Comparison of ENCODE assay signal across 8 mouse cellular contexts in the genomic region with DNA sequence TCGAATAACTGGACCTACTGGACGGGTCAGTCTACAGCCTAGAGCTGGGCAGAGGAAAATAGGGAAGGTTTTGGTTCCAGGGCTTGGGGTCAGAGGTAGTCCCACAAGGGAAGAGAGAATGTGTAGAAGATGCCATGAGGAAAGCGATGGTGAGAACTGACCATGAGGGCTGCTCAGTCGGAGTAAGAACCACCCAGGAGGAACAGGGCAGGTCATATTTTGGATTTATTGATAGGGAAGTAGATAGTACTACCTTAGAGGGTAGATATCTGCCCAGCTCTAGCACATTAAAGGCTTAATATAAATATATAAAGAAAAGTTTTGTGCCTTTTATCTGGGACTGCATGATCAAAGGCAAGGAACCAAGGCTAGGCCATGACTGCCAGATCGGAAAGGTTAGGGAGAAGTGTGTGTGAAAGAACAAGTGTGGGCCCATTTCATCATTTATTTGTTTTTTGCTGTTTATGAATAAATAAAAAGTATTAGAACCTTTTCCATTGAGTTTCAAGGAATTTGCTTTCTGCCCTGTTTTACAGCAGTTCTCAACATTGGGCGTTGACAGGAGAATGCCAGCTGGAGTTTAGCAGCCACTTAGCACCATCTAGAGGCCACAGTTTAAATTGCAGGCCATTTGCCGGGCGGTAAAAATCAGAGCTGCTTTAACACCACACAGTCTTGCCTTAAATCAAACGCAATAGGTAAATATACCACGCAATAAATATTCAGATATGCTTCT. TPM values are rescaled to one million over a fixed set of nuclear protein-coding genes. Genes with fewer than 3 reads are reported as not detected.
DNase-seq lines count a peak whose midpoint lies in the region; ATAC-seq and TF ChIP-seq lines count a peak whose summit lies in the region.

No protein-coding gene starts in this region.

- no peak overlapping the region for H3K4me2 ChIP-seq in intestine, embryonic 14.5 days (ENCODE audit: low read length)
- no peak overlapping the region for H3K4me2 ChIP-seq in intestine, embryonic 16.5 days (ENCODE audit: low read depth, low read length)
- no peak overlapping the region for H3K4me2 ChIP-seq in forebrain, postnatal 0 days (ENCODE audit: low read depth)
- H3K4me2 ChIP-seq in midbrain, postnatal 0 days (ENCODE audit: low read depth, low read length, poor library complexity, severe bottlenecking): no peak overlapping the region

- DNase-seq in intestine, embryonic 14.5 days (ENCODE audit: low spot score): peak; percentile 86
- peak; percentile 39 to 66 for DNase-seq in cerebellum, adult 18-20 months
- DNase-seq in forebrain, postnatal 0 days: peak; percentile 87
- DNase-seq in kidney, adult 18-20 months: peak; percentile 61
- peak; percentile 68 to 70 for DNase-seq in left cerebral cortex, postnatal 25 days (ENCODE audit: low spot score in 2 of 2)
- DNase-seq in midbrain, postnatal 0 days (ENCODE audit: low spot score): peak; percentile 71
- DNase-seq in thymus, postnatal 4 days: peak; percentile 31

- no peaks in the 10 kb centered on the region for H3K4me1 ChIP-seq in intestine, embryonic 14.5 days (replicated peaks; ENCODE audit: control insufficient read depth, insufficient read depth, low read length)
- no peaks in the 10 kb centered on the region for H3K4me1 ChIP-seq in intestine, embryonic 16.5 days (ENCODE audit: control insufficient read depth, insufficient read depth, low read length)
- no peaks in the 10 kb centered on the region for H3K4me1 ChIP-seq in forebrain, postnatal 0 days (ENCODE audit: insufficient read depth)
- H3K4me1 ChIP-seq in midbrain, postnatal 0 days (ENCODE audit: insufficient read depth, low read length): no peaks in the 10 kb centered on the region

- no peak overlapping the region for H3K9ac ChIP-seq in intestine, embryonic 14.5 days (ENCODE audit: low read length)
- H3K9ac ChIP-seq in intestine, embryonic 16.5 days (ENCODE audit: low read depth, low read length): no peak overlapping the region
- H3K9ac ChIP-seq in forebrain, postnatal 0 days: no peak overlapping the region
- H3K9ac ChIP-seq in midbrain, postnatal 0 days (replicated peaks; ENCODE audit: low read length, poor library complexity, severe bottlenecking): 0 out of 2 replicates have a peak overlapping the region, but pooled peaks have one; percentile 24

- intact Hi-C loops in left cerebral cortex, postnatal 25 days (cut with DNase I): loop anchor here (2.0 kb wide), 1 partner anchor 752 kb away; no protein-coding TSS in a partner anchor

- no peak overlapping the region for H3K4me3 ChIP-seq in intestine, embryonic 14.5 days (ENCODE audit: low read depth, low read length)
- no peak overlapping the region for H3K4me3 ChIP-seq in intestine, embryonic 16.5 days (ENCODE audit: low read length)
- no peak overlapping the region for H3K4me3 ChIP-seq in forebrain, postnatal 0 days (ENCODE audit: low read depth, low read length)
- H3K4me3 ChIP-seq in midbrain, postnatal 0 days (ENCODE audit: low read depth, low read length): no peak overlapping the region

- no peak overlapping the region for H3K27ac ChIP-seq in intestine, embryonic 14.5 days (ENCODE audit: low read depth)
- H3K27ac ChIP-seq in intestine, embryonic 16.5 days (ENCODE audit: low read length): no peak overlapping the region
- H3K27ac ChIP-seq in forebrain, postnatal 0 days (ENCODE audit: low read depth, low read length): no peak overlapping the region
- H3K27ac ChIP-seq in midbrain, postnatal 0 days (ENCODE audit: low read depth, low read length): no peak overlapping the region

- TF ChIP-seq CTCF in forebrain, postnatal 0 days (IDR thresholded peaks at IDR 0.05; ENCODE audit: low read depth): peak; percentile 88
- TF ChIP-seq CTCF in midbrain, postnatal 0 days (IDR thresholded peaks at IDR 0.05): peak; percentile 95

- H3K36me3 ChIP-seq in intestine, embryonic 14.5 days (ENCODE audit: control insufficient read depth, insufficient read depth, low read length): no peaks in the 10 kb centered on the region
- no peaks in the 10 kb centered on the region for H3K36me3 ChIP-seq in intestine, embryonic 16.5 days (ENCODE audit: control insufficient read depth, insufficient read depth, low read length)
- no peaks in the 10 kb centered on the region for H3K36me3 ChIP-seq in forebrain, postnatal 0 days (ENCODE audit: insufficient read depth)
- H3K36me3 ChIP-seq in midbrain, postnatal 0 days (ENCODE audit: insufficient read depth, low read length): no peaks in the 10 kb centered on the region

- WGBS in intestine, embryonic 14.5 days: 52% methylated on average over 10 of the region's 10 CpGs
- 50% methylated on average over 10 of the region's 10 CpGs for WGBS in intestine, embryonic 16.5 days
- 53% methylated on average over 10 of the region's 10 CpGs for WGBS in forebrain, postnatal 0 days
- 52% methylated on average over 10 of the region's 10 CpGs for WGBS in midbrain, postnatal 0 days

- H3K27me3 ChIP-seq in intestine, embryonic 14.5 days (replicated peaks; ENCODE audit: control insufficient read depth, insufficient read depth, low read length): no peaks in the 10 kb centered on the region
- H3K27me3 ChIP-seq in intestine, embryonic 16.5 days (replicated peaks; ENCODE audit: control insufficient read depth, insufficient read depth, low read length): no peaks in the 10 kb centered on the region
- no peaks in the 10 kb centered on the region for H3K27me3 ChIP-seq in forebrain, postnatal 0 days (ENCODE audit: insufficient read depth, low read length)
- H3K27me3 ChIP-seq in midbrain, postnatal 0 days (ENCODE audit: insufficient read depth, low read length): no peaks in the 10 kb centered on the region

- ATAC-seq in intestine, embryonic 14.5 days (replicated peaks; ENCODE audit: low FRiP score, low TSS enrichment, low read depth): peak; percentile 68
- ATAC-seq in intestine, embryonic 16.5 days: no peak
- ATAC-seq in forebrain, postnatal 0 days: peak; percentile 87
- ATAC-seq in midbrain, postnatal 0 days (ENCODE audit: low FRiP score): peak; percentile 78; the same call in 1 of the 2 replicates

- H3K9me3 ChIP-seq in intestine, embryonic 14.5 days (ENCODE audit: control insufficient read depth, low read length): no peaks in the 10 kb centered on the region
- H3K9me3 ChIP-seq in intestine, embryonic 16.5 days (ENCODE audit: control insufficient read depth, low read length): no peaks in the 10 kb centered on the region
- H3K9me3 ChIP-seq in forebrain, postnatal 0 days (ENCODE audit: low read length): no peaks in the 10 kb centered on the region
- no peaks in the 10 kb centered on the region for H3K9me3 ChIP-seq in midbrain, postnatal 0 days (ENCODE audit: low read length)

RNA-seq across cellular contexts. Expression of a gene that starts 53.9 kb away (rescaled TPM):
- polyA plus RNA-seq in intestine, embryonic 14.5 days (2014; fragmentation: Nextera tagmentation; extraction: Ambion mirVana): not detected in 2 replicates
- polyA plus RNA-seq in intestine, embryonic 16.5 days (2015; fragmentation: Nextera tagmentation; extraction: Ambion mirVana): not detected in 2 replicates
- not detected in 2 replicates for total RNA-seq in forebrain, postnatal 0 days (2014; rRNA removed)
- not detected in 2 replicates for polyA plus RNA-seq in forebrain, postnatal 0 days (2015; fragmentation: Nextera tagmentation; extraction: Ambion mirVana)
- total RNA-seq in left cerebral cortex, postnatal 25 days (2021): not detected
- not detected in 2 replicates for total RNA-seq in midbrain, postnatal 0 days (2014; rRNA removed)
- polyA plus RNA-seq in midbrain, postnatal 0 days (2015; fragmentation: Nextera tagmentation; extraction: Ambion mirVana): not detected in 2 replicates

Comparison
In these comparisons a context has a peak if more than half of its experiments do, and no peak if none do; other contexts are left out.
1. DNase-seq: peak in every context shown above with its lines; median percentile 87 in forebrain, postnatal 0 days; 86 in intestine, embryonic 14.5 days; 71 in midbrain, postnatal 0 days; 69 in left cerebral cortex, postnatal 25 days; 61 in kidney, adult 18-20 months; 52 in cerebellum, adult 18-20 months; 31 in thymus, postnatal 4 days.